Mouse (Mus musculus): Measurements from ENCODE around the gene Unc13d. TPM values are rescaled to one million over a fixed set of nuclear protein-coding genes. Genes with fewer than 3 reads are reported as not detected.
A peak's percentile ranks its signal among the peaks of the same experiment; 100 is the strongest.
"Not testable (repeated sequence)": the region's sequence is repeated elsewhere in the genome, so short reads cannot be mapped to it uniquely, and the experiment has no call there.

Gene Unc13d
- polyA plus RNA-seq, 1 experiment from 2014 or later, result 1.1 TPM

GRCm38 (mm10) chr11:116019360-116019791, 58.4 kb downstream of the Unc13d start:
- DNase-seq, result no peak
- no peaks in the 10 kb centered on the region for H3K27me3 ChIP-seq (ENCODE audit: control insufficient read depth, insufficient read depth, low read length)
- 66% methylated on average over 1 of the region's 1 CpGs for WGBS
- H3K4me2 ChIP-seq (ENCODE audit: low read length), result no peak overlapping the region
- H3K9ac ChIP-seq (replicated peaks; ENCODE audit: low read length), result no peak overlapping the region
- ATAC-seq (ENCODE audit: low FRiP score, low TSS enrichment), result no peak
- no peak overlapping the region for H3K4me3 ChIP-seq (replicated peaks; ENCODE audit: low read depth, low read length)
- H3K36me3 ChIP-seq (ENCODE audit: control insufficient read depth, insufficient read depth, low read length), result peaks cover 31% of the 10 kb centered on the region
- no peaks in the 10 kb centered on the region for H3K9me3 ChIP-seq (ENCODE audit: control insufficient read depth, low read length)
- no peak overlapping the region for H3K27ac ChIP-seq (replicated peaks; ENCODE audit: low read depth, low read length)
- H3K4me1 ChIP-seq (ENCODE audit: control insufficient read depth, insufficient read depth, low read length), result peaks cover 14% of the 10 kb centered on the region

GRCm38 (mm10) chr11:116018867-116019266, 58.9 kb downstream of the Unc13d start:
- peaks cover 31% of the 10 kb centered on the region for H3K36me3 ChIP-seq (ENCODE audit: control insufficient read depth, insufficient read depth, low read length)
- H3K9ac ChIP-seq (replicated peaks; ENCODE audit: low read length); H3K27ac ChIP-seq (replicated peaks; ENCODE audit: low read depth, low read length); H3K4me2 ChIP-seq (ENCODE audit: low read length); H3K4me3 ChIP-seq (replicated peaks; ENCODE audit: low read depth, low read length); ATAC-seq (ENCODE audit: low FRiP score, low TSS enrichment); DNase-seq; H3K9me3 ChIP-seq (ENCODE audit: control insufficient read depth, low read length); H3K27me3 ChIP-seq (ENCODE audit: control insufficient read depth, insufficient read depth, low read length): not testable (repeated sequence)
- whole genome bisulfite sequencing, result 94% methylated on average over 4 of the region's 4 CpGs
- H3K4me1 ChIP-seq (ENCODE audit: control insufficient read depth, insufficient read depth, low read length), result peaks cover 14% of the 10 kb centered on the region

- peak; percentile 49 for DNase-seq
- peaks cover 16% of the 10 kb centered on the region for H3K4me1 ChIP-seq (ENCODE audit: control insufficient read depth, insufficient read depth, low read length)
Observed at GRCm38 (mm10) chr11:116018106-116018505, 59.7 kb downstream of the Unc13d start.

GRCm38 (mm10) chr11:116014821-116015220, 62.9 kb downstream of the Unc13d start:
- no peak for DNase-seq
- Histone ChIP-seq H3K27ac (replicated peaks; ENCODE audit: low read depth, low read length) (no peak overlapping the region), H3K4me2 (ENCODE audit: low read length) (no peak overlapping the region), H3K9ac (replicated peaks; ENCODE audit: low read length) (no peak overlapping the region), H3K36me3 (ENCODE audit: control insufficient read depth, insufficient read depth, low read length) (no peaks in the 10 kb centered on the region), H3K4me3 (replicated peaks; ENCODE audit: low read depth, low read length) (no peak overlapping the region), H3K9me3 (ENCODE audit: control insufficient read depth, low read length) (no peaks in the 10 kb centered on the region), H3K4me1 (ENCODE audit: control insufficient read depth, insufficient read depth, low read length) (peaks cover 14% of the 10 kb centered on the region), H3K27me3 (ENCODE audit: control insufficient read depth, insufficient read depth, low read length) (no peaks in the 10 kb centered on the region)
- 58% methylated on average over 8 of the region's 8 CpGs for WGBS
- ATAC-seq (ENCODE audit: low FRiP score, low TSS enrichment), result no peak

More at GRCm38 (mm10) chr11:116018106-116018505, 59.7 kb downstream of the Unc13d start:
- Histone ChIP-seq H3K9ac (replicated peaks; ENCODE audit: low read length) (no peak overlapping the region), H3K27ac (replicated peaks; ENCODE audit: low read depth, low read length) (no peak overlapping the region), H3K36me3 (ENCODE audit: control insufficient read depth, insufficient read depth, low read length) (peaks cover 27% of the 10 kb centered on the region), H3K4me2 (ENCODE audit: low read length) (no peak overlapping the region), H3K27me3 (ENCODE audit: control insufficient read depth, insufficient read depth, low read length) (no peaks in the 10 kb centered on the region), H3K9me3 (ENCODE audit: control insufficient read depth, low read length) (no peaks in the 10 kb centered on the region), H3K4me3 (replicated peaks; ENCODE audit: low read depth, low read length) (no peak overlapping the region)
- ATAC-seq (ENCODE audit: low FRiP score, low TSS enrichment), result no peak
- WGBS, result 33% methylated on average over 6 of the region's 6 CpGs

GRCm38 (mm10) chr11:116012262-116012947, 65.4 kb downstream of the Unc13d start, which contains the start of gene Galk1:
TSS of gene Galk1 (minus strand) at chr11:116012719.
- peak; percentile 74 for ATAC-seq (ENCODE audit: low FRiP score, low TSS enrichment)

More at GRCm38 (mm10) chr11:116012262-116012947, 65.4 kb downstream of the Unc13d start, which contains the start of gene Galk1:
- no peaks in the 10 kb centered on the region for H3K27me3 ChIP-seq (ENCODE audit: control insufficient read depth, insufficient read depth, low read length)
- WGBS, result under 1% methylated on average over 55 of the region's 55 CpGs
- DNase-seq, result peak; percentile 87
- peak within 1 kb of the TSS; percentile 73 for H3K27ac ChIP-seq (replicated peaks; ENCODE audit: low read depth, low read length)
- H3K9me3 ChIP-seq (ENCODE audit: control insufficient read depth, low read length), result no peaks in the 10 kb centered on the region
- H3K4me3 ChIP-seq (replicated peaks; ENCODE audit: low read depth, low read length), result peak within 1 kb of the TSS; percentile 50
- H3K9ac ChIP-seq (replicated peaks; ENCODE audit: low read length), result peak within 1 kb of the TSS; percentile 60
- peak within 1 kb of the TSS; percentile 81 for H3K4me2 ChIP-seq (ENCODE audit: low read length)
- peaks cover 14% of the 10 kb centered on the region for H3K4me1 ChIP-seq (ENCODE audit: control insufficient read depth, insufficient read depth, low read length)
- H3K36me3 ChIP-seq (ENCODE audit: control insufficient read depth, insufficient read depth, low read length), result no peaks in the 10 kb centered on the region

Other genes with a start within 250 kb of the Unc13d start
- gene Myo15b, start 219.6 kb downstream of the Unc13d start, polyA plus RNA-seq (2014; fragmentation: Nextera tagmentation; extraction: Ambion mirVana), result 0.15 TPM in 1 of 2 replicates, not detected in the other
- 0.46 and 1.1 TPM in 2 replicates for gene Smim5, start 178.0 kb downstream of the Unc13d start, polyA plus RNA-seq (2014; fragmentation: Nextera tagmentation; extraction: Ambion mirVana)
- 0.22 and 0.31 TPM in 2 replicates for gene Smim6, start 165.9 kb downstream of the Unc13d start, polyA plus RNA-seq (2014; fragmentation: Nextera tagmentation; extraction: Ambion mirVana)
- 48.4 and 49.9 TPM in 2 replicates for gene Sap30bp, start 144.7 kb downstream of the Unc13d start, polyA plus RNA-seq (2014; fragmentation: Nextera tagmentation; extraction: Ambion mirVana)
- 18.0 and 18.4 TPM in 2 replicates for gene Recql5, start 144.5 kb downstream of the Unc13d start, polyA plus RNA-seq (2014; fragmentation: Nextera tagmentation; extraction: Ambion mirVana)
- 0.43 and 0.68 TPM in 2 replicates for gene Itgb4, start 103.3 kb downstream of the Unc13d start, polyA plus RNA-seq (2014; fragmentation: Nextera tagmentation; extraction: Ambion mirVana)
- 32.5 and 39.3 TPM in 2 replicates for gene Galk1, start 65.2 kb downstream of the Unc13d start, polyA plus RNA-seq (2014; fragmentation: Nextera tagmentation; extraction: Ambion mirVana)
- gene H3f3b, start 50.0 kb downstream of the Unc13d start, polyA plus RNA-seq (2014; fragmentation: Nextera tagmentation; extraction: Ambion mirVana), result 2,683 and 2,948 TPM in 2 replicates
- 26.5 and 33.0 TPM in 2 replicates for gene Unk, start 47.6 kb downstream of the Unc13d start, polyA plus RNA-seq (2014; fragmentation: Nextera tagmentation; extraction: Ambion mirVana)
- gene Wbp2, start 9.0 kb upstream of the Unc13d start, polyA plus RNA-seq (2014; fragmentation: Nextera tagmentation; extraction: Ambion mirVana), result 152 and 160 TPM in 2 replicates
- gene Trim47, start 49.2 kb upstream of the Unc13d start, polyA plus RNA-seq (2014; fragmentation: Nextera tagmentation; extraction: Ambion mirVana), result 5.2 and 5.3 TPM in 2 replicates
- gene Trim65, start 53.2 kb upstream of the Unc13d start, polyA plus RNA-seq (2014; fragmentation: Nextera tagmentation; extraction: Ambion mirVana), result 1.6 and 2.0 TPM in 2 replicates
- gene Mrpl38, start 60.9 kb upstream of the Unc13d start, polyA plus RNA-seq (2014; fragmentation: Nextera tagmentation; extraction: Ambion mirVana), result 72.5 and 81.4 TPM in 2 replicates
- gene Fbf1, start 90.2 kb upstream of the Unc13d start, polyA plus RNA-seq (2014; fragmentation: Nextera tagmentation; extraction: Ambion mirVana), result 44.2 and 58.9 TPM in 2 replicates
- 77.0 and 97.9 TPM in 2 replicates for gene Ten1, start 120.9 kb upstream of the Unc13d start, polyA plus RNA-seq (2014; fragmentation: Nextera tagmentation; extraction: Ambion mirVana)
- 50.5 and 68.3 TPM in 2 replicates for gene Acox1, start 121.1 kb upstream of the Unc13d start, polyA plus RNA-seq (2014; fragmentation: Nextera tagmentation; extraction: Ambion mirVana)
- gene Evpl, start 160.1 kb upstream of the Unc13d start, polyA plus RNA-seq (2014; fragmentation: Nextera tagmentation; extraction: Ambion mirVana), result 0.36 and 0.43 TPM in 2 replicates
- 49.5 and 57.1 TPM in 2 replicates for gene Srp68, start 196.3 kb upstream of the Unc13d start, polyA plus RNA-seq (2014; fragmentation: Nextera tagmentation; extraction: Ambion mirVana)
- gene Galr2, start 203.0 kb upstream of the Unc13d start, polyA plus RNA-seq (2014; fragmentation: Nextera tagmentation; extraction: Ambion mirVana), result 0.30 and 0.55 TPM in 2 replicates
- gene Exoc7, start 229.3 kb upstream of the Unc13d start, polyA plus RNA-seq (2014; fragmentation: Nextera tagmentation; extraction: Ambion mirVana), result 122 and 125 TPM in 2 replicates

Measured in midbrain, embryonic 14.5 days (tissue).